In the genomic region with DNA sequence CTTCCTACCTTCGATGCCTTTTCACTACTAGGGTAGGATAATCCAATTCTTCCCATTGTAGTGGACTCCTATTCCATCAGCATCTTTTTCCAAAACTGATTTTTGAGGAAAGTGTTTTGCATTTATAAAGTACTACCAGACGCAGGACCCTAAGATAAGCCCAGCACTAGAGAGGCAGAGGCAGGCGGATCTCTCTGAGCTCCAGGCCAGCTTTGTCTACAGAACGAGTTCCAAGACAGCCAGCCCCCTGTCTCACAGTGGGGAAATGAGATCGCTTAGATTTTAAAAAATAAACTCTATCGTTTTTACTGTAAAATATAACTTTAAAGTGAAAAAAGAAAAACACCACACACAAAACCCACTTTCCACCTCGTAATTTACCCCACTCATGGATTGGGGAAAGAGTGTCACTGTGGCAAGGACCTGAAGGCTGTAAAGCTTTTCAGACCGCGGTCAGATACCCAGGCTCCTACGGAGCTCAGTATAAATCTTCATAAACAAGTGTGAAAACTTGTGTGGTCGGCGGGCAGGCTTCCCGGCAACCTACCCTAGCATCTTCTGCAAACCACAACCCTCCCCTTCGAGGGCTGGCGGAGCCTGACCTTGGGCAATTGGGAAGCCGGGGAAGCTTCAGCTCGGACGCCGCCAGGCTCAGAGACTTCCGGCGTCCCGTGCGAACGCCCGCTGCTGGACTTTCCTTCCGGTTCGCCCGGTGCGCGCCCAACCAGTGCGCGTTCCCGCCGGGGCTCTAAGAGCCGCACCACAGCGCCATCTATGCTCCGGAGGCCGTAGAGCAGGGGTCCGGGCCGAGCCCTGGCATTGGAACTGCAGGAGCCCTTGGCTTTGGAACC, we compare ENCODE assay signal across 8 mouse cellular contexts. TPM values are rescaled to one million over a fixed set of nuclear protein-coding genes. Genes with fewer than 3 reads are reported as not detected.
DNase-seq lines count a peak whose midpoint lies in the region; ATAC-seq lines count a peak whose summit lies in the region.

A gene (minus strand): TSS at position 747 of the 851 bp plus-strand sequence.

- no peaks in the 10 kb centered on the region for H3K27me3 ChIP-seq in forebrain, embryonic 10.5 days (ENCODE audit: poor library complexity, severe bottlenecking)
- H3K27me3 ChIP-seq in heart, embryonic 16.5 days (ENCODE audit: control insufficient read depth, insufficient read depth, low read length), result no peaks in the 10 kb centered on the region
- no peaks in the 10 kb centered on the region for H3K27me3 ChIP-seq in liver, embryonic 15.5 days
- H3K27me3 ChIP-seq in neural tube, embryonic 12.5 days (replicated peaks), result no peaks in the 10 kb centered on the region

- no peaks in the 10 kb centered on the region for H3K36me3 ChIP-seq in forebrain, embryonic 10.5 days (replicated peaks)
- H3K36me3 ChIP-seq in heart, embryonic 16.5 days (ENCODE audit: control insufficient read depth, insufficient read depth), result no peaks in the 10 kb centered on the region
- H3K36me3 ChIP-seq in liver, embryonic 15.5 days (replicated peaks), result no peaks in the 10 kb centered on the region
- no peaks in the 10 kb centered on the region for H3K36me3 ChIP-seq in neural tube, embryonic 12.5 days

- peak within 1 kb of the TSS; percentile 78 for H3K9ac ChIP-seq in heart, embryonic 16.5 days (ENCODE audit: low read length)
- peak within 1 kb of the TSS; percentile 73 for H3K9ac ChIP-seq in liver, embryonic 15.5 days
- H3K9ac ChIP-seq in neural tube, embryonic 12.5 days, result peak within 1 kb of the TSS; percentile 61

- peaks cover 11% of the 10 kb centered on the region for H3K4me1 ChIP-seq in forebrain, embryonic 10.5 days
- H3K4me1 ChIP-seq in heart, embryonic 16.5 days (ENCODE audit: control insufficient read depth, insufficient read depth, low read length), result peaks cover 5% of the 10 kb centered on the region; the same call in 1 of the 2 replicates
- H3K4me1 ChIP-seq in liver, embryonic 15.5 days (replicated peaks), result peaks cover 18% of the 10 kb centered on the region
- H3K4me1 ChIP-seq in neural tube, embryonic 12.5 days, result no peaks in the 10 kb centered on the region

- peak within 1 kb of the TSS; percentile 67 for H3K4me3 ChIP-seq in forebrain, embryonic 10.5 days
- peak within 1 kb of the TSS; percentile 63 for H3K4me3 ChIP-seq in heart, embryonic 16.5 days (ENCODE audit: low read length)
- H3K4me3 ChIP-seq in liver, embryonic 15.5 days (replicated peaks), result peak within 1 kb of the TSS; percentile 79
- H3K4me3 ChIP-seq in neural tube, embryonic 12.5 days, result peak within 1 kb of the TSS; percentile 52

- WGBS in forebrain, embryonic 10.5 days, result 6% methylated on average over 40 of the region's 40 CpGs
- 5% methylated on average over 40 of the region's 40 CpGs for WGBS in heart, embryonic 16.5 days
- WGBS in liver, embryonic 15.5 days (ENCODE audit: insufficient replicate concordance), result 4% methylated on average over 40 of the region's 40 CpGs
- WGBS in neural tube, embryonic 12.5 days, result 5% methylated on average over 40 of the region's 40 CpGs

- peak; percentile 80 for DNase-seq in c-Kit-negative CD71-positive TER-119-positive erythroid progenitor cells, embryonic 14.5 days (ENCODE audit: low read depth, low spot score)
- DNase-seq in forebrain, embryonic 10.5 days (ENCODE audit: extremely low spot score, low spot score), result peak; percentile 93
- peak; percentile 92 to 97 for DNase-seq in kidney, postnatal 36 days
- peak; percentile 85 for DNase-seq in telencephalon, adult 2 months (ENCODE audit: low read depth, low spot score)

- peak within 1 kb of the TSS; percentile 89 for H3K27ac ChIP-seq in forebrain, embryonic 10.5 days
- H3K27ac ChIP-seq in heart, embryonic 16.5 days (ENCODE audit: low read length), result peak within 1 kb of the TSS; percentile 89
- H3K27ac ChIP-seq in liver, embryonic 15.5 days (replicated peaks), result peak within 1 kb of the TSS; percentile 82
- peak within 1 kb of the TSS; percentile 32; the same call in 1 of the 2 replicates for H3K27ac ChIP-seq in neural tube, embryonic 12.5 days

- ATAC-seq in CD4-positive, CD25-positive, alpha-beta regulatory T cell, adult 4 months, result peak; percentile 95
- peak; percentile 97 for ATAC-seq in heart, embryonic 16.5 days (replicated peaks; ENCODE audit: extremely low read depth, insufficient read depth, low FRiP score)
- peak; percentile 93 for ATAC-seq in liver, embryonic 15.5 days (ENCODE audit: insufficient read depth)
- peak; percentile 93 for ATAC-seq in neural tube, embryonic 12.5 days (ENCODE audit: low FRiP score, low read depth)

- H3K9me3 ChIP-seq in forebrain, embryonic 10.5 days, result peaks cover 6% of the 10 kb centered on the region; the same call in 1 of the 2 replicates
- no peaks in the 10 kb centered on the region for H3K9me3 ChIP-seq in heart, embryonic 16.5 days (replicated peaks; ENCODE audit: control insufficient read depth, low read length)
- H3K9me3 ChIP-seq in liver, embryonic 15.5 days (replicated peaks), result no peaks in the 10 kb centered on the region
- no peaks in the 10 kb centered on the region for H3K9me3 ChIP-seq in neural tube, embryonic 12.5 days

- peak within 1 kb of the TSS; percentile 90 for H3K4me2 ChIP-seq in heart, embryonic 16.5 days (ENCODE audit: low read depth, low read length)
- H3K4me2 ChIP-seq in liver, embryonic 15.5 days, result peak within 1 kb of the TSS; percentile 77
- peak within 1 kb of the TSS; percentile 67 for H3K4me2 ChIP-seq in neural tube, embryonic 12.5 days (replicated peaks)

RNA-seq across cellular contexts. Expression of the gene that starts here (rescaled TPM):
- 10 to 100 TPM; 65.5 to 69.1 TPM for polyA plus RNA-seq in CD4-positive, CD25-positive, alpha-beta regulatory T cell, adult 4 months (2017; shearing (Covaris generic))
- polyA plus RNA-seq in forebrain, embryonic 10.5 days (2016; fragmentation: Nextera tagmentation; extraction: Ambion mirVana), result 40.7 and 43.8 TPM in 2 replicates
- 62.1 and 69.9 TPM in 2 replicates for polyA plus RNA-seq in heart, embryonic 16.5 days (2015; fragmentation: Nextera tagmentation; extraction: Ambion mirVana)
- 18.4 and 24.2 TPM in 2 replicates for polyA plus RNA-seq in liver, embryonic 15.5 days (2015; fragmentation: Nextera tagmentation; extraction: Ambion mirVana)
- 42.3 and 43.5 TPM in 2 replicates for polyA plus RNA-seq in neural tube, embryonic 12.5 days (2016; fragmentation: Nextera tagmentation; extraction: Ambion mirVana)

Comparison
In these comparisons a context has a peak if more than half of its experiments do, and no peak if none do; other contexts are left out.
1. Peak in every context shown above with its lines: DNase-seq, ATAC-seq, H3K4me3 ChIP-seq and H3K27ac ChIP-seq.
2. H3K27ac ChIP-seq: peak in every context shown above with its lines; median percentile 89 in forebrain, embryonic 10.5 days; 89 in heart, embryonic 16.5 days; 82 in liver, embryonic 15.5 days; 32 in neural tube, embryonic 12.5 days.